Mouse (Mus musculus) olfactory bulb, adult 2 months (tissue): ENCODE measurements around the gene Rab34. TPM values are rescaled to one million over a fixed set of nuclear protein-coding genes. Genes with fewer than 3 reads are reported as not detected.

ENCODE experiments used
- H3K27ac ChIP-seq: fragments of 200-500 bp; 2 replicates; pipeline ENCODE4 v1.5.1; 2012; ENCODE audit warnings: low read depth, low read length; ENCODE audit not compliant: insufficient read depth
- H3K4me1 ChIP-seq: fragments of 200-500 bp; 2 replicates; pipeline ENCODE4 v1.6.1; 2012; ENCODE audit warnings: low read length; ENCODE audit not compliant: control insufficient read depth, insufficient read depth
- H3K4me3 ChIP-seq: fragments of 200-500 bp; 2 replicates; pipeline ENCODE4 v1.5.1; 2012; ENCODE audit warnings: mild to moderate bottlenecking, low read depth, low read length, moderate library complexity; ENCODE audit not compliant: insufficient read depth
- CTCF ChIP-seq: fragments of 200-500 bp; IDR thresholded peaks from 2 replicates; pipeline ENCODE4 v1.5.1; 2012; ENCODE audit warnings: low read depth, mild to moderate bottlenecking, low read length, moderate library complexity; ENCODE audit not compliant: insufficient read depth
- POLR2A ChIP-seq: fragments of 200-500 bp; IDR thresholded peaks from 2 replicates; pipeline ENCODE4 v1.6.1; 2012; ENCODE audit warnings: mild to moderate bottlenecking, low read depth, low read length, moderate library complexity; ENCODE audit not compliant: insufficient read depth
- WGBS: fragments of 180-500 bp; shearing (Covaris S2); methylation state at CpG from one replicate; pipeline ENCODE4 v1.1.7; 2018; 5-methylcytosine and 5-hydroxymethylcytosine counted together
- polyA plus RNA-seq: library from polyadenylated mRNA; stranded (reverse); fragments of >200 nt; gene quantifications from 2 replicates; pipeline ENCODE4 v1.2.4, GENCODE M21; 2012; ENCODE audit warnings: low replicate concordance; ENCODE audit not compliant: missing spikeins, insufficient read depth, insufficient read length

Gene Rab34
- polyA plus RNA-seq, 1 experiment = not detected

- Histone ChIP-seq H3K4me3 (no peak overlapping the region), H3K4me1 (peaks cover 15% of the 10 kb centered on the region), H3K27ac (no peak overlapping the region)
- TF ChIP-seq POLR2A (no peak), CTCF (no peak)
- 96% methylated on average over 3 of the region's 3 CpGs for WGBS
These were observed 14.1 kb downstream of the Rab34 start for GRCm38 (mm10) chr11:78202372-78202771.

- H3K4me1 ChIP-seq = peaks cover 17% of the 10 kb centered on the region
- H3K27ac ChIP-seq = no peak overlapping the region
- no peak overlapping the region for H3K4me3 ChIP-seq
- TF ChIP-seq CTCF (no peak), POLR2A (no peak)
- 65% methylated on average over 6 of the region's 6 CpGs for WGBS
These were observed 16.1 kb downstream of the Rab34 start for GRCm38 (mm10) chr11:78204287-78204686.

GRCm38 (mm10) chr11:78205361-78206206 lies 17.4 kb downstream of the Rab34 start:
- 50% methylated on average over 13 of the region's 13 CpGs for WGBS
- TF ChIP-seq CTCF (no peak), POLR2A (no peak)
- no peak overlapping the region for H3K4me3 ChIP-seq
- H3K27ac ChIP-seq = peak overlapping the region; percentile 50
- H3K4me1 ChIP-seq = peaks cover 17% of the 10 kb centered on the region

GRCm38 (mm10) chr11:78207190-78207589 lies 19.0 kb downstream of the Rab34 start:
- no peak overlapping the region for H3K4me3 ChIP-seq
- 88% methylated on average over 7 of the region's 7 CpGs for WGBS
- H3K27ac ChIP-seq = no peak overlapping the region
- peaks cover 17% of the 10 kb centered on the region for H3K4me1 ChIP-seq
- TF ChIP-seq POLR2A (no peak), CTCF (no peak)

GRCm38 (mm10) chr11:78209886-78210285 lies 21.7 kb downstream of the Rab34 start:
- TF ChIP-seq POLR2A (no peak), CTCF (no peak)
- Histone ChIP-seq H3K4me1 (peaks cover 17% of the 10 kb centered on the region), H3K4me3 (no peak overlapping the region), H3K27ac (no peak overlapping the region)
- WGBS = 91% methylated on average over 6 of the region's 6 CpGs

GRCm38 (mm10) chr11:78210615-78211014 lies 22.4 kb downstream of the Rab34 start:
- no peak overlapping the region for H3K4me3 ChIP-seq
- TF ChIP-seq POLR2A (no peak), CTCF (no peak)
- no peak overlapping the region for H3K27ac ChIP-seq
- 85% methylated on average over 7 of the region's 7 CpGs for WGBS
- peaks cover 15% of the 10 kb centered on the region for H3K4me1 ChIP-seq

- H3K4me1 ChIP-seq = peaks cover 9% of the 10 kb centered on the region; the same call in 1 of the 2 replicates
- TF ChIP-seq POLR2A = no peak
- no peak for TF ChIP-seq CTCF
- no peak overlapping the region for H3K27ac ChIP-seq
- WGBS = 88% methylated on average over 5 of the region's 5 CpGs
- H3K4me3 ChIP-seq = no peak overlapping the region
These were observed 23.3 kb downstream of the Rab34 start for GRCm38 (mm10) chr11:78211513-78211912.

- WGBS = 92% methylated on average over 14 of the region's 14 CpGs
- H3K4me1 ChIP-seq = no peaks in the 10 kb centered on the region
- no peak overlapping the region for H3K4me3 ChIP-seq
- no peak overlapping the region for H3K27ac ChIP-seq
- TF ChIP-seq CTCF (no peak), POLR2A (no peak)
These were observed 25.0 kb downstream of the Rab34 start for GRCm38 (mm10) chr11:78213086-78213817.
